Mouse (Mus musculus): Measurements from ENCODE around the gene Olfr1417. TPM values are rescaled to one million over a fixed set of nuclear protein-coding genes. Genes with fewer than 3 reads are reported as not detected.

Gene Olfr1417
- polyA plus RNA-seq, 1 experiment from 2014 or later, result not detected

DNA sequence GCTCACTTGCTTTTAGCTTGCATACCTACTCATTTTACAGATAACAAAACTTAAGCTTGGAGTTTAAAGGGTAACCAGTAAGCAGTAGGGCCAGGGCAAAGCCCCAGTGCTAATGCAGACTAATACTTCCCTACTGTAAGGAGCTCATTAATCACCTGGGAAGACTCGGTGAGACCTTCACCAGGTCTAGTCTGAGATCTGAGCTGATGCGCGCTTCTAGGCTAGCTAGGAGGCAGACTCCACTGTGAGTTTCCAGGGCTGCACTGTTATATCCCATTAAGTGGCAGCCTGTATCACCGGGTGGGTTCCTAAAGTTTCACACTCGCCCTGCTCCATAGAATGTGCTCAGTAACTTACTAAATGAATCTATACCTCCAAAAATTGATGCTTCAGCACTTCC, 21.4 kb downstream of the Olfr1417 start:
- H3K4me3 ChIP-seq (ENCODE audit: low read depth, low read length), result no peak overlapping the region; the same call in 1 of the 2 replicates
- 9% methylated on average over 5 of the region's 5 CpGs for WGBS
- DNase-seq (ENCODE audit: low spot score), result no peak

DNA sequence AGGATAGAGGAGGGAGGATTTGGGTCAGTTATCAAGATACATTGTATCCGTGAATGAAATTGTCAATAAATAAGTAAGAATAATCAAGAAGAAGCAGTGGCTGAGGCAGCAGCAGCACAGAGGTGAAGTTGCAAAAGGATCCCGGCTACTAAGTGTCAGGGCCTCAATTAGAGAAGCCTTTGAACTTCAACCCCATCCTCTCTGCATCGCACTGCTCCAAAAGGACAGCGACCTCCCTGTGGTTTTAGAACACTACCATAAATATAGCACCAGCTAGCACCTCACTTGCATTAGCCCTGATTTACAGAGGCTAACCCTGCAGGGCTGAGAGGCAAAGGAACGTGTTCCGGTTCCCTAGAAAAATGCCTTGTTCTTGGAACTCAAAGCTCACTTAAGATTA, 22.3 kb downstream of the Olfr1417 start:
- ATAC-seq (replicated peaks; ENCODE audit: insufficient number of reproducible peaks, low FRiP score, low TSS enrichment, low read depth) (no peak), DNase-seq (ENCODE audit: low spot score) (no peak)
- H3K4me3 ChIP-seq (ENCODE audit: low read depth, low read length), result no peak overlapping the region
- WGBS, result 43% methylated on average over 6 of the region's 6 CpGs
- peaks cover 18% of the 10 kb centered on the region for H3K27me3 ChIP-seq (ENCODE audit: control insufficient read depth, insufficient read depth, low read length)
- peaks cover 2% of the 10 kb centered on the region for H3K4me1 ChIP-seq (ENCODE audit: control insufficient read depth, insufficient read depth, low read length)
- no peak overlapping the region for H3K9ac ChIP-seq (replicated peaks; ENCODE audit: low read length)
- no peak overlapping the region for H3K27ac ChIP-seq (replicated peaks; ENCODE audit: low read depth, low read length)
- H3K36me3 ChIP-seq (replicated peaks; ENCODE audit: control insufficient read depth, insufficient read depth, low read depth, low read length), result no peaks in the 10 kb centered on the region
- no peaks in the 10 kb centered on the region for H3K9me3 ChIP-seq (replicated peaks; ENCODE audit: control insufficient read depth, low read length)
- H3K4me2 ChIP-seq (ENCODE audit: low read depth, low read length), result no peak overlapping the region

More for the DNA sequence above, 21.4 kb downstream of the Olfr1417 start:
- Histone ChIP-seq H3K4me2 (ENCODE audit: low read depth, low read length) (0 out of 2 replicates have a peak overlapping the region, but pooled peaks have one; percentile 13), H3K27ac (replicated peaks; ENCODE audit: low read depth, low read length) (no peak overlapping the region), H3K9me3 (replicated peaks; ENCODE audit: control insufficient read depth, low read length) (no peaks in the 10 kb centered on the region), H3K36me3 (replicated peaks; ENCODE audit: control insufficient read depth, insufficient read depth, low read depth, low read length) (no peaks in the 10 kb centered on the region), H3K4me1 (ENCODE audit: control insufficient read depth, insufficient read depth, low read length) (peaks cover 2% of the 10 kb centered on the region), H3K9ac (replicated peaks; ENCODE audit: low read length) (no peak overlapping the region), H3K27me3 (ENCODE audit: control insufficient read depth, insufficient read depth, low read length) (peaks cover 18% of the 10 kb centered on the region)
- no peak for ATAC-seq (replicated peaks; ENCODE audit: insufficient number of reproducible peaks, low FRiP score, low TSS enrichment, low read depth)

DNA sequence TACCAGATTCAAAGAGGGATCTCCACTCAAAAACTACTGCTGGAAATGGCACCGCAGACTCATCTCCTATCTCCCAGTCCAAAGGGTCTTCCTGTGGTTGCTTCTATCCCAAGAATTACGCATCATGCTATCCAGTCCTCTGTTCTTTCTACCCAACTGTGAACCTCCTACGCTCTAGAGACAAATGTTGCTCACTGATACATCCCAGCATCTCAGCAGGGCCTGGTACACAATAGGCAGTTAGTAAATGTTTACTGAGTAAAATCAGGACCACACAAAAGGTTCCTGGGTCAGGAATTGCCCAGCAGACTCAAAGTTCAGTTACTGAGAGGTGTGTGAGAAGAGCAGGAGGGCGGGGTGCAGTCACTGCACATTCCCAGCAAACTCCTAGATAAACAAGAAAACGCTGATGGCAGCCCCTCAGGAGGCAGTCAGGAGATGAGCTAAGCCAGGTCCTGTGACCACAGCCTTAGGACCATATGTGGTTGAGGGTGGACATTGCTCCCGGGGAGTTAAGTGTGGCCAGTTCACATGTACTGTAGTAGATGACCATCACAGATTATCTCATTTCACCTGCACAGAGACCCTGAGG, 24.2 kb downstream of the Olfr1417 start:
- Histone ChIP-seq H3K4me1 (ENCODE audit: control insufficient read depth, insufficient read depth, low read length) (peaks cover 2% of the 10 kb centered on the region), H3K27me3 (ENCODE audit: control insufficient read depth, insufficient read depth, low read length) (peaks cover 18% of the 10 kb centered on the region)
- 80% methylated on average over 6 of the region's 6 CpGs for WGBS

DNA sequence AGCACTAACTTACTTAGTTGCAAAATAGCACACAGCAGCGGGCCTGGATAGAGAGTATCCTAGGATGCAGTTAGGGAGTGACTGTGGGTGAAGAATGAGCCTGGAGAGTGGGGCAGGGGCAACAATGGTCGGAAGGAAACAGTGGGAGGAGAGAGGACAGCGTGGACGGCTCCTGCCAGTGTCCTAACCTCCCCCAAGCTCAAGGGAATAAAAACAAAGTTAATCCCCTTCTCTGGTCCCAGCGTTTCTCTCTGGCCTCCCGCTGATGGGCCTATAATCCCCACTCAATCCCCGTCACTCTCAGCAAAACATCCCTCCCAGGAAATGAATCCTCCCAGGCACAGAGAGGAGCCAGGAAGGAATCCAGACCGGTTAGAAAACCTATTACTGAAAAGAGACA, 25.4 kb downstream of the Olfr1417 start:
- Histone ChIP-seq H3K4me3 (ENCODE audit: low read depth, low read length) (no peak overlapping the region), H3K4me1 (ENCODE audit: control insufficient read depth, insufficient read depth, low read length) (peaks cover 2% of the 10 kb centered on the region), H3K36me3 (replicated peaks; ENCODE audit: control insufficient read depth, insufficient read depth, low read depth, low read length) (no peaks in the 10 kb centered on the region), H3K9ac (replicated peaks; ENCODE audit: low read length) (no peak overlapping the region), H3K4me2 (ENCODE audit: low read depth, low read length) (no peak overlapping the region), H3K27me3 (ENCODE audit: control insufficient read depth, insufficient read depth, low read length) (peaks cover 10% of the 10 kb centered on the region), H3K27ac (replicated peaks; ENCODE audit: low read depth, low read length) (no peak overlapping the region), H3K9me3 (replicated peaks; ENCODE audit: control insufficient read depth, low read length) (no peaks in the 10 kb centered on the region)
- 12% methylated on average over 8 of the region's 8 CpGs for WGBS
- no peak for DNase-seq (ENCODE audit: low spot score)
- ATAC-seq (replicated peaks; ENCODE audit: insufficient number of reproducible peaks, low FRiP score, low TSS enrichment, low read depth), result no peak

More for the DNA sequence above, 24.2 kb downstream of the Olfr1417 start:
- Histone ChIP-seq H3K4me2 (ENCODE audit: low read depth, low read length) (no peak overlapping the region), H3K9ac (replicated peaks; ENCODE audit: low read length) (no peak overlapping the region), H3K4me3 (ENCODE audit: low read depth, low read length) (no peak overlapping the region), H3K9me3 (replicated peaks; ENCODE audit: control insufficient read depth, low read length) (no peaks in the 10 kb centered on the region), H3K27ac (replicated peaks; ENCODE audit: low read depth, low read length) (no peak overlapping the region), H3K36me3 (replicated peaks; ENCODE audit: control insufficient read depth, insufficient read depth, low read depth, low read length) (no peaks in the 10 kb centered on the region)
- no peak for ATAC-seq (replicated peaks; ENCODE audit: insufficient number of reproducible peaks, low FRiP score, low TSS enrichment, low read depth)
- DNase-seq (ENCODE audit: low spot score), result no peak

DNA sequence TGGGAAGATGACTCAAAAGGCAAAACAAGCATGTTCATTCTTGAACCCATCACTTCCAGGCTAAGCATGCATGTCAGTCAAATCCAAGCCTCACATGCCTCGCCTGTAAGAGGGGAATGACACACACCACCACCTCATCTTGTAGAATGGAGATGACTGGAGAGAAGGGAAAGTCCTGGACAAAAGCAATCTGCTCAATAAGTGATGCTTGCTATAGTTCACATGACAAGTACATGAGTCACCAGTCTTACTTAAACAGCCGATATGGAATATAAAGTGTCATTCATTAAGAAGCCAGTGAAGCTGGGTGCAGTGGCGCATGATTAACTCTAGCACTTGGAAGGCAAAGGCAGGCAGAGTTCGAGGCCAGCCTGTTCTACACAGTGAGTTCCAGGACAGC, 25.9 kb downstream of the Olfr1417 start:
- H3K4me2 ChIP-seq (ENCODE audit: low read depth, low read length), result no peak overlapping the region
- no peak overlapping the region for H3K27ac ChIP-seq (replicated peaks; ENCODE audit: low read depth, low read length)
- peaks cover 5% of the 10 kb centered on the region for H3K27me3 ChIP-seq (ENCODE audit: control insufficient read depth, insufficient read depth, low read length)
- 78% methylated on average over 4 of the region's 4 CpGs for WGBS
- no peak for DNase-seq (ENCODE audit: low spot score)
- no peak overlapping the region for H3K9ac ChIP-seq (replicated peaks; ENCODE audit: low read length)
- H3K4me1 ChIP-seq (ENCODE audit: control insufficient read depth, insufficient read depth, low read length), result peaks cover 1% of the 10 kb centered on the region
- no peak for ATAC-seq (replicated peaks; ENCODE audit: insufficient number of reproducible peaks, low FRiP score, low TSS enrichment, low read depth)
- no peak overlapping the region for H3K4me3 ChIP-seq (ENCODE audit: low read depth, low read length)
- no peaks in the 10 kb centered on the region for H3K9me3 ChIP-seq (replicated peaks; ENCODE audit: control insufficient read depth, low read length)
- no peaks in the 10 kb centered on the region for H3K36me3 ChIP-seq (replicated peaks; ENCODE audit: control insufficient read depth, insufficient read depth, low read depth, low read length)

DNA sequence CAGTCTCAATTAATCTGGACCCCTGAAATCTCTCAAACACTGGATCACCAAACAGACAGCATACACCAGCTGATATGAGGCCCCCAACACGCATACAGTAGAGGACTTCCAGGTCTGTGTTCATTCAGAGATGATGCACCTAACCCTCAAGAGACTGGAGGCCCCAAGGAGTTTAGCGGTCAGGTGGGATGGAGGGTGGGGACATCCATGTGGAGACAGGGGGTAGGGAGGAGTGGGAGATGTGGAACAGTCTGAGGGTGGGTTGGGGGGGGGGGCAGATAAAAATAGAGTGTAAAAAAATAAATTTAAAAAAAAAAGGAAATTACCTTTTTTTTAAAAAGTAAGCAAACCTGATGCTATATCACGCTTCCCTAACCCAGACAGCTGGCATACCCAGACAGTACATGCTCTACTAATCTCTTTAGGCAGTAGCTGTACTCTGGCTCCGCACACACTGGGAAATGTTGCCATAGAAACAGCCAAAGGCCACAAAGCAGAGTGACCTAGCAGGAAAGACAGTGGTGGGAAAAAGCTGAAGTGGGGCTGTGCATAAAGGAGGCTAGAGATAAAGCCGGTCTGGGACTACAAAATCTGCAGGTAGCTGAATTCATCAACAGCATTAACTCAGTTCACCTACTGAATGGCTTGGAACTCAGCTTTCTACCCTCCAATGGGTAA, 27.2 kb downstream of the Olfr1417 start:
- no peak overlapping the region for H3K4me3 ChIP-seq (ENCODE audit: low read depth, low read length)
- H3K27ac ChIP-seq (replicated peaks; ENCODE audit: low read depth, low read length), result no peak overlapping the region
- no peaks in the 10 kb centered on the region for H3K4me1 ChIP-seq (ENCODE audit: control insufficient read depth, insufficient read depth, low read length)
- no peaks in the 10 kb centered on the region for H3K9me3 ChIP-seq (replicated peaks; ENCODE audit: control insufficient read depth, low read length)
- no peak overlapping the region for H3K4me2 ChIP-seq (ENCODE audit: low read depth, low read length)
- peak; percentile 54 for DNase-seq (ENCODE audit: low spot score)
- ATAC-seq (replicated peaks; ENCODE audit: insufficient number of reproducible peaks, low FRiP score, low TSS enrichment, low read depth), result peak; percentile 84
- no peaks in the 10 kb centered on the region; the same call in 1 of the 2 replicates for H3K27me3 ChIP-seq (ENCODE audit: control insufficient read depth, insufficient read depth, low read length)
- H3K36me3 ChIP-seq (replicated peaks; ENCODE audit: control insufficient read depth, insufficient read depth, low read depth, low read length), result no peaks in the 10 kb centered on the region
- H3K9ac ChIP-seq (replicated peaks; ENCODE audit: low read length), result no peak overlapping the region
- 47% methylated on average over 5 of the region's 5 CpGs for WGBS

DNA sequence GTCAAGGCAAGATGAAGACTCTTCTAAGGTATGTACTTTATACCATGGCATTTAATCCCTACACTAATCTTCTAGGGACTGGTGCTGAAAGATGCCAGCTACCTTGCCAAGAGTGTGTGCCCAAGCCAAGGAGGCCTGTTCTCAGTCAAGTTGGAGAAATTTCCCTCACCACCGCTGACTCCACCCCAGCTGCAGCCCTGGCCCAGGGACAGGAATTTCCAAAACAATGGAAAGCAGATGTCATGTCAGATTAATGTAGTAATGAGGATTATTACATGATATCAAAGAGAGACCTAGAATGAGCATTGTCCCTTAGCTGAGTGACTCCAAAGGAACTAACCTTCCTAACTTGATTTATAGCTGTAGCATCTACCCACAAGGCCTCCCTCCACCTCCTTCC, 28.2 kb downstream of the Olfr1417 start:
- DNase-seq (ENCODE audit: low spot score) (no peak), ATAC-seq (replicated peaks; ENCODE audit: insufficient number of reproducible peaks, low FRiP score, low TSS enrichment, low read depth) (no peak)
- Histone ChIP-seq H3K4me1 (ENCODE audit: control insufficient read depth, insufficient read depth, low read length) (no peaks in the 10 kb centered on the region), H3K27me3 (ENCODE audit: control insufficient read depth, insufficient read depth, low read length) (no peaks in the 10 kb centered on the region), H3K36me3 (replicated peaks; ENCODE audit: control insufficient read depth, insufficient read depth, low read depth, low read length) (no peaks in the 10 kb centered on the region), H3K27ac (replicated peaks; ENCODE audit: low read depth, low read length) (no peak overlapping the region), H3K4me2 (ENCODE audit: low read depth, low read length) (no peak overlapping the region), H3K9me3 (replicated peaks; ENCODE audit: control insufficient read depth, low read length) (no peaks in the 10 kb centered on the region), H3K9ac (replicated peaks; ENCODE audit: low read length) (no peak overlapping the region), H3K4me3 (ENCODE audit: low read depth, low read length) (no peak overlapping the region)
- 69% methylated on average over 1 of the region's 1 CpGs for WGBS

DNA sequence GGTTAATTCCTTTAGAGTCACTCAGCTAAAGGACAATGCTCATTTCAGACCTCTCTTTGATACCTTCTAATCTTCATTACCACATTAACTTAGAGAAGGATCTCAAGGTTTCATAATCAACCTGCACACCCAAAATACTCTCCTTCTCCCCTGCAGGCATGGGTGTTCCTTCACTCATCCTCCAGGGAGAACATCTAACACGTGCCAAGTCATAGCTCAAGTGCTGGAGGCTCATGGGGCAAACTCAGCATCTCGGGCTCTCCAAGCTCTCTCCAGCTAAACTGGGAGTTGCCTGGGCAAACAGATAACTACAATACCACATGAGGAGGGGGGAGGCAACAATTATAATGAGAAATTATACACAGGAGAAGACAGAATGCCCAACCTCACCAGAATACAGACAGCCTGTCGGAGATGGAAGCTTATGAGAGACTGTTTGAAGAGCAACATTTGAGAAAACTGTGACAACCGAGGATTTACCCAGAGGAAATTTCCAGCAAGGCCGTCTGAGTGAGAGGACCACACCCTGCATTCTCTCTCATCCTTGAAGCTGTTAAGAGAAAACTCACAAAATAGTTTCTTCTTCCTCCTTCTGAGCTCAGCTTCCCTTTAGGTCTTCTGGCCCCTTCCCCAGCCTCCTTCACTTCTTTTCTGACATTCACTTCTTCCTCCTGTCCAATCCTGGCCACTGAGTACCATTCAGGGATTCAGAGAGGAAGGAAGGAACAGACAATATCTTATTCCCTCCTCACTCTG, 28.8 kb downstream of the Olfr1417 start:
- 82% methylated on average over 5 of the region's 5 CpGs for WGBS
- no peak for DNase-seq (ENCODE audit: low spot score)
- Histone ChIP-seq H3K27ac (replicated peaks; ENCODE audit: low read depth, low read length) (no peak overlapping the region), H3K9ac (replicated peaks; ENCODE audit: low read length) (no peak overlapping the region), H3K4me1 (ENCODE audit: control insufficient read depth, insufficient read depth, low read length) (no peaks in the 10 kb centered on the region), H3K27me3 (ENCODE audit: control insufficient read depth, insufficient read depth, low read length) (no peaks in the 10 kb centered on the region), H3K36me3 (replicated peaks; ENCODE audit: control insufficient read depth, insufficient read depth, low read depth, low read length) (no peaks in the 10 kb centered on the region), H3K4me2 (ENCODE audit: low read depth, low read length) (no peak overlapping the region), H3K9me3 (replicated peaks; ENCODE audit: control insufficient read depth, low read length) (no peaks in the 10 kb centered on the region), H3K4me3 (ENCODE audit: low read depth, low read length) (no peak overlapping the region)
- ATAC-seq (replicated peaks; ENCODE audit: insufficient number of reproducible peaks, low FRiP score, low TSS enrichment, low read depth), result no peak

All from embryonic facial prominence, embryonic 11.5 days (tissue).